12 mouse cellular contexts compared by ENCODE assay signal in genomic region chr14:61061729-61062128, GRCm38 (mm10). TPM values are rescaled to one million over a fixed set of nuclear protein-coding genes. Genes with fewer than 3 reads are reported as not detected.
DNase-seq lines count a peak whose midpoint lies in the region; ATAC-seq and TF ChIP-seq lines count a peak whose summit lies in the region.
"Had no signal": no experiment of that assay in that cellular context is flagged by ENCODE, and none has a peak within 500 bp of the region (broad histone marks: within the 10 kb centered on the region; RNA-seq: fewer than 3 reads in every experiment).

No protein-coding gene starts in this region.

- 14% methylated on average over 3 of the region's 3 CpGs for WGBS in midbrain, embryonic 11.5 days
- 18% methylated on average over 3 of the region's 3 CpGs for WGBS in midbrain, postnatal 0 days
- 45% methylated on average over 3 of the region's 3 CpGs for WGBS in limb, embryonic 10.5 days
- 46% methylated on average over 3 of the region's 3 CpGs for WGBS in hindbrain, embryonic 10.5 days

- no peak overlapping the region for H3K4me3 ChIP-seq in midbrain, embryonic 11.5 days (ENCODE audit: low read depth, low read length)
- no peak overlapping the region for H3K4me3 ChIP-seq in midbrain, postnatal 0 days (ENCODE audit: low read depth, low read length)
- no peak overlapping the region for H3K4me3 ChIP-seq in limb, embryonic 10.5 days
- no peak overlapping the region for H3K4me3 ChIP-seq in hindbrain, embryonic 10.5 days
- H3K4me3 ChIP-seq: liver, embryonic 12.5 days had no signal

- no peak for TF ChIP-seq CTCF in midbrain, postnatal 0 days (IDR thresholded peaks at IDR 0.05)

- H3K9ac ChIP-seq in midbrain, embryonic 11.5 days (ENCODE audit: low read length): no peak overlapping the region
- H3K9ac ChIP-seq in midbrain, postnatal 0 days (replicated peaks; ENCODE audit: low read length, poor library complexity, severe bottlenecking): no peak overlapping the region
- H3K9ac ChIP-seq: liver, embryonic 12.5 days had no signal

- no peak overlapping the region; the same call in 1 of the 2 replicates for H3K4me2 ChIP-seq in midbrain, embryonic 11.5 days
- H3K4me2 ChIP-seq in midbrain, postnatal 0 days (ENCODE audit: low read depth, low read length, poor library complexity, severe bottlenecking): no peak overlapping the region
- H3K4me2 ChIP-seq: liver, embryonic 12.5 days had no signal

- no peak overlapping the region for H3K27ac ChIP-seq in midbrain, embryonic 11.5 days (ENCODE audit: low read depth, low read length)
- no peak overlapping the region for H3K27ac ChIP-seq in midbrain, postnatal 0 days (ENCODE audit: low read depth, low read length)
- 0 out of 2 replicates have a peak overlapping the region, but pooled peaks have one; percentile 8 for H3K27ac ChIP-seq in limb, embryonic 10.5 days
- no peak overlapping the region for H3K27ac ChIP-seq in hindbrain, embryonic 10.5 days
- H3K27ac ChIP-seq: liver, embryonic 12.5 days had no signal

- peak; percentile 90 for DNase-seq in midbrain, embryonic 11.5 days (ENCODE audit: low spot score, missing footprints)
- DNase-seq in midbrain, postnatal 0 days (ENCODE audit: low spot score): no peak
- DNase-seq in embryo, embryonic 10.5 days (ENCODE audit: low spot score): peak; percentile 62
- DNase-seq in limb, embryonic 10.5 days (ENCODE audit: low spot score): no peak
- peak; percentile 36 for DNase-seq in thymus, postnatal 4 days
- DNase-seq in spleen, postnatal 10 days (ENCODE audit: low spot score in 2 of 2): no peak
- DNase-seq in hindbrain, embryonic 10.5 days (ENCODE audit: low spot score): no peak
- DNase-seq: adrenal gland, adult 2 months; kidney, adult 11 months had no signal

- peaks cover 15% of the 10 kb centered on the region for H3K4me1 ChIP-seq in midbrain, embryonic 11.5 days (ENCODE audit: control insufficient read depth, insufficient read depth, low read length)
- 0 out of 2 replicates have a peak, but pooled peaks cover 5% of the 10 kb centered on the region for H3K4me1 ChIP-seq in midbrain, postnatal 0 days (ENCODE audit: insufficient read depth, low read length)
- H3K4me1 ChIP-seq in limb, embryonic 10.5 days: peaks cover 21% of the 10 kb centered on the region
- peaks cover 21% of the 10 kb centered on the region for H3K4me1 ChIP-seq in hindbrain, embryonic 10.5 days (replicated peaks)
- H3K4me1 ChIP-seq: liver, embryonic 12.5 days had no signal

- H3K9me3 ChIP-seq in midbrain, embryonic 11.5 days (ENCODE audit: control insufficient read depth, low read length): no peaks in the 10 kb centered on the region
- H3K9me3 ChIP-seq in midbrain, postnatal 0 days (ENCODE audit: low read length): no peaks in the 10 kb centered on the region
- H3K9me3 ChIP-seq in limb, embryonic 10.5 days (replicated peaks): no peaks in the 10 kb centered on the region
- no peaks in the 10 kb centered on the region for H3K9me3 ChIP-seq in hindbrain, embryonic 10.5 days
- H3K9me3 ChIP-seq: G1E; liver, embryonic 12.5 days had no signal

- peak; percentile 78 for ATAC-seq in midbrain, embryonic 11.5 days (ENCODE audit: low FRiP score)
- no peak for ATAC-seq in midbrain, postnatal 0 days (ENCODE audit: low FRiP score)
- ATAC-seq: liver, embryonic 12.5 days had no signal

- H3K36me3 ChIP-seq in midbrain, embryonic 11.5 days (ENCODE audit: control insufficient read depth, insufficient read depth, low read length): no peaks in the 10 kb centered on the region
- no peaks in the 10 kb centered on the region for H3K36me3 ChIP-seq in midbrain, postnatal 0 days (ENCODE audit: insufficient read depth, low read length)
- H3K36me3 ChIP-seq in limb, embryonic 10.5 days: no peaks in the 10 kb centered on the region
- no peaks in the 10 kb centered on the region for H3K36me3 ChIP-seq in hindbrain, embryonic 10.5 days
- H3K36me3 ChIP-seq: G1E; liver, embryonic 12.5 days had no signal

- H3K27me3 ChIP-seq in midbrain, embryonic 11.5 days (ENCODE audit: control insufficient read depth, insufficient read depth, low read length): no peaks in the 10 kb centered on the region; the same call in 1 of the 2 replicates
- no peaks in the 10 kb centered on the region for H3K27me3 ChIP-seq in midbrain, postnatal 0 days (ENCODE audit: insufficient read depth, low read length)
- H3K27me3 ChIP-seq in limb, embryonic 10.5 days (ENCODE audit: low read depth, poor library complexity, severe bottlenecking): peaks cover 12% of the 10 kb centered on the region; the same call in 1 of the 2 replicates
- H3K27me3 ChIP-seq in hindbrain, embryonic 10.5 days (ENCODE audit: insufficient read depth, poor library complexity, severe bottlenecking): peaks cover 24% of the 10 kb centered on the region

RNA-seq across cellular contexts. Expression of gene Tnfrsf19, which starts 15.4 kb away (rescaled TPM):
- polyA plus RNA-seq in midbrain, embryonic 11.5 days (2014; fragmentation: Nextera tagmentation; extraction: Ambion mirVana): 74.8 and 81.2 TPM in 2 replicates
- total RNA-seq in midbrain, postnatal 0 days (2014; rRNA removed): 42.9 and 50.3 TPM in 2 replicates
- polyA plus RNA-seq in midbrain, postnatal 0 days (2015; fragmentation: Nextera tagmentation; extraction: Ambion mirVana): 29.5 and 32.3 TPM in 2 replicates
- polyA plus RNA-seq in limb, embryonic 10.5 days (2016; fragmentation: Nextera tagmentation; extraction: Ambion mirVana): 26.7 and 30.9 TPM in 2 replicates
- polyA plus RNA-seq in hindbrain, embryonic 10.5 days (2016; fragmentation: Nextera tagmentation; extraction: Ambion mirVana): 35.4 and 56.4 TPM in 2 replicates
- total RNA-seq: monocyte, adult 5-6 weeks had no signal
- polyA plus RNA-seq: G1E had no signal

Comparison
In these comparisons a context has a peak if more than half of its experiments do, and no peak if none do; other contexts are left out.
1. DNase-seq: peak in midbrain, embryonic 11.5 days (single experiment), embryo, embryonic 10.5 days (single experiment) and thymus, postnatal 4 days (single experiment); none in midbrain, postnatal 0 days (single experiment), limb, embryonic 10.5 days (single experiment), spleen, postnatal 10 days (0 of 2) and hindbrain, embryonic 10.5 days (single experiment).